Mouse (Mus musculus) brain, embryonic 14.5 days (tissue): ENCODE data around the gene Chek1.

Experiments used
- CTCF ChIP-seq: fragments of 200-500 bp; IDR thresholded peaks from 2 replicates; pipeline ENCODE4 v1.5.1; 2012; ENCODE audit warnings: inconsistent platforms, mild to moderate bottlenecking, moderate library complexity, borderline replicate concordance; ENCODE audit not compliant: insufficient read depth, insufficient read length; ENCODE audit errors: extremely low read depth
- POLR2A ChIP-seq: fragments of 200-500 bp; IDR thresholded peaks from 2 replicates; pipeline ENCODE4 v1.6.1; 2012; ENCODE audit warnings: mild to moderate bottlenecking, inconsistent platforms, borderline replicate concordance; ENCODE audit not compliant: poor library complexity, insufficient read depth, insufficient read length, severe bottlenecking; ENCODE audit errors: extremely low read depth

DNA sequence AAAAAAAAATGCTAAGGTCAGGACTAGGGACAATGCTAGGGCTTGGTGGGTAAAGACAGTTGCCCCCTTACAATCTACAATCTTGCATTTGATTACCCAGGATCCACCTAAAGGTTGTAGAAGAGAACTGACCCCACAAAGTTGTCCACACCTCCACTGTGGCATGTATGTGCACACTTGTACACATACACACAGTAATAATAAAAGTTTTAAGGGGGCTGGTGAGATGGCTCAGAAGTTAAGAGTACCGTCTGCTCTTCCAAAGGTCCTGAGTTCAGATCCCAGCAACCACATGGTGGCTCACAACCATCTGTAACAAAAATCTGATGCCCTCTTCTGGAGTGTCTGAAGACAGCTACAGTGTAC, 42.2 kb upstream of the Chek1 start:
- TF ChIP-seq CTCF (no peak), POLR2A (no peak)
